Comparison of ENCODE assay signal across 8 mouse cellular contexts in genomic region chrX:113185230-113185985, GRCm38 (mm10). TPM values are rescaled to one million over a fixed set of nuclear protein-coding genes. Genes with fewer than 3 reads are reported as not detected.
DNase-seq lines count a peak whose midpoint lies in the region; ATAC-seq and TF ChIP-seq lines count a peak whose summit lies in the region.

Chm (minus strand) TSS chrX:113185517.

- H3K36me3 ChIP-seq in forebrain, postnatal 0 days (ENCODE audit: insufficient read depth), result no peaks in the 10 kb centered on the region
- no peaks in the 10 kb centered on the region for H3K36me3 ChIP-seq in hindbrain, embryonic 10.5 days
- no peaks in the 10 kb centered on the region for H3K36me3 ChIP-seq in lung, embryonic 15.5 days
- no peaks in the 10 kb centered on the region for H3K36me3 ChIP-seq in thymus, adult 2 months (ENCODE audit: control insufficient read depth, insufficient read depth, low read length)

- H3K4me1 ChIP-seq in forebrain, postnatal 0 days (ENCODE audit: insufficient read depth), result no peaks in the 10 kb centered on the region
- H3K4me1 ChIP-seq in hindbrain, embryonic 10.5 days (replicated peaks), result no peaks in the 10 kb centered on the region
- no peaks in the 10 kb centered on the region for H3K4me1 ChIP-seq in lung, embryonic 15.5 days
- no peaks in the 10 kb centered on the region for H3K4me1 ChIP-seq in olfactory bulb, adult 2 months (ENCODE audit: control insufficient read depth, insufficient read depth, low read length)
- no peaks in the 10 kb centered on the region for H3K4me1 ChIP-seq in thymus, adult 2 months (replicated peaks; ENCODE audit: control insufficient read depth, insufficient read depth, low read length)

- peak; percentile 93 for ATAC-seq in Patski
- ATAC-seq in forebrain, postnatal 0 days, result peak; percentile 97
- ATAC-seq in lung, embryonic 15.5 days (ENCODE audit: borderline replicate concordance, extremely low read depth, low FRiP score, low TSS enrichment), result peak; percentile 90; the same call in 1 of the 2 replicates

- no peaks in the 10 kb centered on the region for H3K9me3 ChIP-seq in forebrain, postnatal 0 days (ENCODE audit: low read length)
- no peaks in the 10 kb centered on the region for H3K9me3 ChIP-seq in hindbrain, embryonic 10.5 days
- H3K9me3 ChIP-seq in lung, embryonic 15.5 days, result no peaks in the 10 kb centered on the region

- CTCF ChIA-PET in Patski (lab: Charles Lee), result interaction anchor here (1.7 kb wide), 1 partner anchor 15 kb away, joined by 4 read pairs; no protein-coding TSS in a partner anchor

- 22% methylated on average over 21 of the region's 21 CpGs for WGBS in forebrain, postnatal 0 days
- 15% methylated on average over 21 of the region's 21 CpGs for WGBS in hindbrain, embryonic 10.5 days
- 10% methylated on average over 21 of the region's 21 CpGs for WGBS in lung, embryonic 15.5 days
- 15% methylated on average over 21 of the region's 21 CpGs for WGBS in olfactory bulb, adult 2 months
- 1% methylated on average over 21 of the region's 21 CpGs for WGBS in thymus, adult 2 months

- POLR2A ChIA-PET in Patski (lab: Charles Lee), result no interaction called here

- H3K4me2 ChIP-seq in forebrain, postnatal 0 days (ENCODE audit: low read depth), result peak within 1 kb of the TSS; percentile 45
- H3K4me2 ChIP-seq in lung, embryonic 15.5 days, result peak within 1 kb of the TSS; percentile 46

- no peak for TF ChIP-seq CTCF in Patski (IDR thresholded peaks at IDR 0.05)
- no peak for TF ChIP-seq CTCF in forebrain, postnatal 0 days (IDR thresholded peaks at IDR 0.05; ENCODE audit: low read depth)
- TF ChIP-seq CTCF in olfactory bulb, adult 2 months (IDR thresholded peaks at IDR 0.05; ENCODE audit: insufficient read depth, low read depth, low read length), result no peak
- TF ChIP-seq CTCF in thymus, adult 2 months (IDR thresholded peaks at IDR 0.05; ENCODE audit: borderline replicate concordance, control insufficient read depth, extremely low read depth, insufficient read depth, low read length, poor library complexity), result no peak

- no peak for TF ChIP-seq POLR2A in olfactory bulb, adult 2 months (IDR thresholded peaks at IDR 0.05; ENCODE audit: insufficient read depth, low read depth, low read length)
- no peak for TF ChIP-seq POLR2A in thymus, adult 2 months (IDR thresholded peaks at IDR 0.05; ENCODE audit: control insufficient read depth, extremely low read depth, insufficient read depth, low read length, poor library complexity)

- H3K27me3 ChIP-seq in Patski, result peaks cover 15% of the 10 kb centered on the region
- no peaks in the 10 kb centered on the region for H3K27me3 ChIP-seq in forebrain, postnatal 0 days (ENCODE audit: insufficient read depth, low read length)
- H3K27me3 ChIP-seq in hindbrain, embryonic 10.5 days (ENCODE audit: insufficient read depth, poor library complexity, severe bottlenecking), result no peaks in the 10 kb centered on the region
- no peaks in the 10 kb centered on the region for H3K27me3 ChIP-seq in lung, embryonic 15.5 days
- H3K27me3 ChIP-seq in thymus, adult 2 months (ENCODE audit: control insufficient read depth, insufficient read depth, low read length), result no peaks in the 10 kb centered on the region

- H3K9ac ChIP-seq in forebrain, postnatal 0 days, result peak within 1 kb of the TSS; percentile 59
- peak within 1 kb of the TSS; percentile 47 for H3K9ac ChIP-seq in lung, embryonic 15.5 days

- DNase-seq in Patski (ENCODE audit: low read depth, low spot score), result peak; percentile 15
- peak; percentile 44 for DNase-seq in cerebellum, adult 8-10 months
- DNase-seq in forebrain, postnatal 0 days, result peak; percentile 80
- DNase-seq in hindbrain, embryonic 10.5 days (ENCODE audit: low spot score), result peak; percentile 61
- peak; percentile 63 for DNase-seq in layer of hippocampus, adult 9-10 months (ENCODE audit: low spot score)
- DNase-seq in thymus, adult 2 months, result peak; percentile 38

- in situ Hi-C loops in Patski (cut with MboI; ENCODE audit: low pct_unique_long_range_greater_than_20kb), result loop anchor here (10.0 kb wide), 1 partner anchor 71 kb away; no protein-coding TSS in a partner anchor

- H3K27ac ChIP-seq in forebrain, postnatal 0 days (ENCODE audit: low read depth, low read length), result peak within 1 kb of the TSS; percentile 86
- peak within 1 kb of the TSS; percentile 84 for H3K27ac ChIP-seq in hindbrain, embryonic 10.5 days
- peak within 1 kb of the TSS; percentile 53 for H3K27ac ChIP-seq in lung, embryonic 15.5 days
- peak within 1 kb of the TSS; percentile 94 for H3K27ac ChIP-seq in olfactory bulb, adult 2 months (ENCODE audit: insufficient read depth, low read depth, low read length)
- H3K27ac ChIP-seq in thymus, adult 2 months (ENCODE audit: control insufficient read depth, insufficient read depth, low read length), result peak within 1 kb of the TSS; percentile 66; the same call in 1 of the 2 replicates

- peak within 1 kb of the TSS; percentile 53 for H3K4me3 ChIP-seq in forebrain, postnatal 0 days (ENCODE audit: low read depth, low read length)
- H3K4me3 ChIP-seq in hindbrain, embryonic 10.5 days, result peak within 1 kb of the TSS; percentile 57
- peak within 1 kb of the TSS; percentile 57 for H3K4me3 ChIP-seq in lung, embryonic 15.5 days
- H3K4me3 ChIP-seq in olfactory bulb, adult 2 months (ENCODE audit: insufficient read depth, low read depth, low read length), result peak within 1 kb of the TSS; percentile 92
- peak within 1 kb of the TSS; percentile 98 for H3K4me3 ChIP-seq in thymus, adult 2 months (ENCODE audit: control insufficient read depth, insufficient read depth, low read length)

RNA-seq across cellular contexts. Expression of gene Chm, which starts in this region (rescaled TPM):
- polyA plus RNA-seq in Patski (2021), result 19.9 TPM
- 36.1 and 43.1 TPM in 2 replicates for total RNA-seq in forebrain, postnatal 0 days (2014; rRNA removed)
- 11.5 and 12.3 TPM in 2 replicates for polyA plus RNA-seq in forebrain, postnatal 0 days (2015; fragmentation: Nextera tagmentation; extraction: Ambion mirVana)
- 11.5 and 11.6 TPM in 2 replicates for polyA plus RNA-seq in hindbrain, embryonic 10.5 days (2016; fragmentation: Nextera tagmentation; extraction: Ambion mirVana)
- polyA plus RNA-seq in lung, embryonic 15.5 days (2015; fragmentation: Nextera tagmentation; extraction: Ambion mirVana), result 11.8 and 12.2 TPM in 2 replicates
- polyA plus RNA-seq in olfactory bulb, adult 2 months (2012; ENCODE audit: insufficient read depth, insufficient read length, low replicate concordance, missing spikeins), result not detected in 2 replicates
- polyA plus RNA-seq in thymus, adult 2 months (2012; rRNA removed), result 2.6 and 2.9 TPM in 2 replicates

Comparison
In these comparisons a context has a peak if more than half of its experiments do, and no peak if none do; other contexts are left out.
1. Peak in every context shown above with its lines: DNase-seq, ATAC-seq, H3K4me3 ChIP-seq and H3K27ac ChIP-seq.
2. DNase-seq: peak in every context shown above with its lines; median percentile 80 in forebrain, postnatal 0 days; 63 in layer of hippocampus, adult 9-10 months; 61 in hindbrain, embryonic 10.5 days; 44 in cerebellum, adult 8-10 months; 38 in thymus, adult 2 months; 15 in Patski.